Mouse (Mus musculus) neural tube, embryonic 11.5 days (tissue): ENCODE results near the gene Slco4a1. TPM values are rescaled to one million over a fixed set of nuclear protein-coding genes. Genes with fewer than 3 reads are reported as not detected.

Experiments
- ATAC-seq: fragments of 200-750 bp; cut with Nextera tagmentation; 2 replicates; pipeline ENCODE4 v1.8.0; 2017; ENCODE audit warnings: moderate number of reproducible peaks, mild to moderate bottlenecking, moderate TSS enrichment, moderate library complexity; ENCODE audit not compliant: insufficient read depth, low FRiP score, low TSS enrichment
- DNase-seq: peaks from one replicate; pipeline ENCODE4 v3.0.0-alpha.2; 2015; ENCODE audit warnings: low spot score
- H3K27ac ChIP-seq: fragments of 300-500 bp; sonication (generic); 2 replicates; pipeline ENCODE4 v1.5.1; 2014; ENCODE audit warnings: low read depth, mild to moderate bottlenecking, low read length
- H3K27me3 ChIP-seq: fragments of 300-500 bp; sonication (generic); 2 replicates; pipeline ENCODE4 v1.6.1; 2014; ENCODE audit warnings: mild to moderate bottlenecking, low read length, mixed read lengths; ENCODE audit not compliant: control insufficient read depth, insufficient read depth
- H3K36me3 ChIP-seq: fragments of 300-500 bp; sonication (generic); 2 replicates; pipeline ENCODE4 v1.6.1; 2014; ENCODE audit warnings: mild to moderate bottlenecking, low read length, moderate library complexity, mixed read lengths; ENCODE audit not compliant: control insufficient read depth, insufficient read depth
- H3K4me1 ChIP-seq: fragments of 300-500 bp; sonication (generic); 2 replicates; pipeline ENCODE4 v1.6.1; 2014; ENCODE audit warnings: low read length, mixed read lengths; ENCODE audit not compliant: control insufficient read depth, insufficient read depth
- H3K4me2 ChIP-seq: fragments of 300-500 bp; sonication (generic); 2 replicates; pipeline ENCODE4 v1.6.1; 2014; ENCODE audit warnings: low read depth, mild to moderate bottlenecking, moderate library complexity
- H3K4me3 ChIP-seq: fragments of 300-500 bp; sonication (generic); 2 replicates; pipeline ENCODE4 v1.5.1; 2014; ENCODE audit warnings: low read depth, low read length
- H3K9ac ChIP-seq: fragments of 300-500 bp; sonication (generic); 2 replicates; pipeline ENCODE4 v1.6.1; 2014; ENCODE audit warnings: mild to moderate bottlenecking, low read length
- H3K9me3 ChIP-seq: fragments of 300-500 bp; sonication (generic); 2 replicates; pipeline ENCODE4 v1.6.1; 2016; ENCODE audit warnings: low read length; ENCODE audit not compliant: control insufficient read depth
- WGBS: fragments of 180-500 bp; shearing (Covaris S2); extraction: QIAGEN DNeasy Blood & Tissue Kit; methylation state at CpG from one replicate; pipeline ENCODE4 v1.1.7; 2014; 5-methylcytosine and 5-hydroxymethylcytosine counted together
- polyA plus RNA-seq: library from polyadenylated mRNA; unstranded; fragments of >200 nt; fragmentation: Nextera tagmentation; extraction: Ambion mirVana; gene quantifications from 2 replicates; pipeline ENCODE4 v1.2.1, GENCODE M21; 2014

Gene Slco4a1
- 3.6 and 6.2 TPM in 2 replicates for polyA plus RNA-seq

DNA sequence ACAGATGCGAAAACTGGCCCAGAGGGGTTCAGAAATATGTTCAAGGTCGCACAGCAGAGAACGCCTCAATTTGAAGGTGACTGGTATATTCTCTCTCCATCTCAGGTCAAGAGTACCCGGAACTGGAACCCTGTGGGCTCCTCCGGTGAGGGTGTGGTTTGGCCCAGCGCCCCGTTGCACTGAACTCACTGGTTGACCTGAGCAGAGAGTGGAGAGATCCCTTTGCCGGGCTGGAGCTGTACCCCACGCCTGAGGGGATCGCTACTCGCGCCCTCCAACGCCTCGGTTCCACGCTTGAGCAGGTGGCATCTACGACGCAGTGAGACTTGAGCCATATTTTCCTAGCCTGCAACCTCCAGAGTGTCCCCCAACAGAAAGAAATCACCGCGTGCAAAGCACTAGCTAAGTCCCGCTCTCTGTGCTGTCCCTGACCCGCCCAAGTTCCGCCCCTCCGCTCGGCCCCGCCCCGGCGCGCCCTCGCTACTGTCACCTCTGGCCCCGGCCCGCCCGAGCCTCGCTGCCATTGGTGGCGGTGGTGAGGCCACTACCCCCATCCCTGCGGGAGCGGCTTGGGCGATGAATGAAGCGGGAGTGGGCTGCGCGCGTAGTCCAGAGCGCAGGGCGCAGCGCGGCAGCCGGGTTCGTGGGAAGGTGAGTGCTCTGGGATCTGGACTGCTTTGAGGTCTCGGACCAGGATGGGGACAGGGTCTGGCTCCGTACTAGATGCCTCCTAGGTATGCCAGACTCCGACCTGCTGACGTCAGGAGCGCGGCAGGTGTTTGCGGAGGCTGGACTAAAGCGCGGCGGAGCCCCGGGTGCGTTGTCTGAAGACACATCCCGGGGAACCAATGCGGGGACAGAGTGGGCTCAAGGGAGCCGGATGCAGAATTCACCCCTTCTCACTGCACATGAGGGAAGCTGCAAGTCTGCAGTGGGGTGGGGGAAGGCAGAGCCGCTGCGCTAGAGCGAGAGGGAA lies at the start of gene Slco4a1:
TSS of gene Slco4a1 (plus strand) at position 523 of the 976 bp plus-strand sequence.
- Histone ChIP-seq H3K9me3 (no peaks in the 10 kb centered on the region), H3K27me3 (peaks cover 21% of the 10 kb centered on the region), H3K4me3 (peak within 1 kb of the TSS; percentile 55), H3K4me1 (peaks cover 6% of the 10 kb centered on the region; the same call in 1 of the 2 replicates), H3K4me2 (peak within 1 kb of the TSS; percentile 98), H3K27ac (0 out of 2 replicates have a peak within 1 kb of the TSS, but pooled peaks have one; percentile 8), H3K9ac (peak within 1 kb of the TSS; percentile 55), H3K36me3 (no peaks in the 10 kb centered on the region)
- DNase-seq (peak; percentile 89), ATAC-seq (peak; percentile 96)
- WGBS: under 1% methylated on average over 65 of the region's 65 CpGs

DNA sequence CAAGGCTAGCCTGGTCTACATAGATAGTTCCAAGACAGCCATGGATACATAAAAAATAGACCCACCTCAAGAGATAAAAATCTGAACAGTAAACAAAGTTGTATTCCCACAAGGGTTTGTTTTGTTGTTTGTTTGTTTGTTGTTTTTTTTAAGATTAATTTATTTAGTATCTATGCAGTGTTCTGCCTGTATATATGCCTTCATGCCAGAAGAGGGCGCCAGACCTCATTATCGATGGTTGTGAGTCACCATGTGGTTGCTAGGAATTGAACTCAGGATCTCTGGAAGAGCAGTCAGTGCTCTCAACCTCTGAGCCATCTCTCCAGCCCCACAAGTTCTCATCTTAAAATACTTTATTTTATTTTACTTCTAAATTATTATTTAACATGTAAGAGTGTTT lies 47.6 kb upstream of the Slco4a1 start:
- no peak overlapping the region for H3K9ac ChIP-seq
- no peak overlapping the region for H3K27ac ChIP-seq
- no peaks in the 10 kb centered on the region for H3K27me3 ChIP-seq
- H3K4me1 ChIP-seq: no peaks in the 10 kb centered on the region
- WGBS: 25% methylated on average over 2 of the region's 2 CpGs
- no peaks in the 10 kb centered on the region for H3K9me3 ChIP-seq
- no peak overlapping the region for H3K4me3 ChIP-seq
- no peak overlapping the region for H3K4me2 ChIP-seq
- no peak for DNase-seq
- H3K36me3 ChIP-seq: no peaks in the 10 kb centered on the region
- ATAC-seq: no peak

DNA sequence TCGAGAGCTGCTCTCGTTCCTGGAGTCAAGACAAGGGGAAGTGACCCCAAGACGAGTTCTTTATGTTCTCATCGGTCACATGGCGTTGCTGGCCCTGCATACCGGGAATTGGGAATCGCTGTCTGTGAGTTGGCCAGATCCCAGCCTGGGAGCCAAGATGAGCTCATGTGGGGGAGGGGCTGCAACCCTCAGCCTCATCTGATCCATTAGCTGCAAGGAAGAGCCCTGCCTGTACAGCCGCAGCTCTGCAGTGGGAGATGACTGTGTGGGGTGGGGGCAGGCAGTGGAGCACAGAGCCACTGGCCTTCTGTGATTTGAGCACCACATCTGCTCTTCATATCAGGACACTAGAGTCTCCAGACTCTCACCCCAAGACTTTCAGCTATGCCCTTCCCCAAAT lies 45.6 kb upstream of the Slco4a1 start:
- no peaks in the 10 kb centered on the region for H3K9me3 ChIP-seq
- H3K4me2 ChIP-seq: no peak overlapping the region
- ATAC-seq (no peak), DNase-seq (no peak)
- no peaks in the 10 kb centered on the region for H3K4me1 ChIP-seq
- H3K36me3 ChIP-seq: no peaks in the 10 kb centered on the region
- H3K4me3 ChIP-seq: no peak overlapping the region
- H3K27me3 ChIP-seq: no peaks in the 10 kb centered on the region
- no peak overlapping the region for H3K27ac ChIP-seq
- no peak overlapping the region for H3K9ac ChIP-seq
- WGBS: 67% methylated on average over 8 of the region's 8 CpGs

DNA sequence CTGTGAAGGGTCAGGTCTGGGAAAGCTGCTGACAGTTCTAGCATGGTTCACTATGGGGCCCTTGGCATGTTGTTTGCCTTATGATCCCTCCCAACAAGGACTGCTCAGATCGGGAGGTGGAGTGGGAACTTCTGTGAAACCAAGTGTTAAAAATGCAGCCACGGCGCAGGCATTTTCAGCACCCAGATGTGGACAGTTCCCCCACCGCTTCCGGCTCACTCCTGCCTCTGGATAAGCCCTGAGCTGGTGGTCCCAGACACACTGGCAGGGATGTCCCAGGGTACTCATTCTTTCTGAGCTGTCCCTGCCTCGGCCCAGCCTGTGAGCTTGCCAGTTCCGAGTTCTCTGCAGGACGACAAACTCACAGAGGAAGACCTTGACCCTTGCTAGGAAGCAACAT lies 45.0 kb upstream of the Slco4a1 start:
- Histone ChIP-seq H3K4me1 (no peaks in the 10 kb centered on the region), H3K9me3 (no peaks in the 10 kb centered on the region), H3K9ac (no peak overlapping the region), H3K36me3 (no peaks in the 10 kb centered on the region), H3K27me3 (no peaks in the 10 kb centered on the region), H3K4me2 (no peak overlapping the region), H3K4me3 (no peak overlapping the region), H3K27ac (no peak overlapping the region)
- 13% methylated on average over 8 of the region's 8 CpGs for WGBS
- DNase-seq: peak; percentile 51
- no peak for ATAC-seq

DNA sequence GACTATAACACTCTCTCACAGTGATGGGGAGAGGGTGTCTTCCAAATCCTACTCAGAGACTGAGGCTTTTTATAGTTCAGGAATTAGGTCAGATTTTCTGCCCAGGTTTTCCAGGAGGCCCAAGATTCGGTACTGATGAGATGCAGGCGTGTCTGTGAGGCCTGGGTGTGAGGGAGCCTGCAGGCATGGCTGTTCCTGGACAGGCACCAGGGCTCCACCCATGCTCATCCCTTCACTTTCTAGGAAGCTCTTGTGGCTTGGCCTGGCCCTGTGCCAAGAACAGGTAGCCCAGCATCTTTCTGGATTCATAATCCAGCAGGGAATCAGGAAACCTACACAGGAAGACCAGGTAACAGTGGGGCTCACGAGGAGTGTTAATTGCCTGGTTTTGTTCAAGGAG lies 40.4 kb upstream of the Slco4a1 start:
- WGBS: 60% methylated on average over 3 of the region's 3 CpGs
- Histone ChIP-seq H3K4me3 (no peak overlapping the region), H3K9ac (no peak overlapping the region), H3K36me3 (no peaks in the 10 kb centered on the region), H3K9me3 (no peaks in the 10 kb centered on the region), H3K27me3 (no peaks in the 10 kb centered on the region), H3K27ac (no peak overlapping the region), H3K4me1 (no peaks in the 10 kb centered on the region), H3K4me2 (no peak overlapping the region)
- DNase-seq (no peak), ATAC-seq (no peak)

DNA sequence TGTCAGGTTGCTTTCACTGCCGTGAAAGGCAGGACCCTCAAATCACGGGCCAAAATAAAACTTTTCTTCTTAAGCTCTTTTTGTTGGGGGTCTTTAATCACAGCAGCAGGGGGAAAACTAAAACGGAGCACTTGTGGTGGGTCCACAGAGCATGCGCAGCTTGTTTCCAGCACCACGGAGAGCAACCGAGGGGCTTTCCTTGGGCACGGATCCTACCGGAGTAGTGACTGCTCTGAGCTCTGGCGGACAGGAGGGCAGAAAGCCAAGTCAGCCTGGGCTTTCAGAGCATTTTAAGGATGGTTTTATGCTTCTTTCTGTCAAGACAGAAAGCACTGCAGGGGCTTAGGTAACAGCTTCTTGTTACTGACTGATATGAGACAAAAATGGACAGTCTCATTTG lies 38.3 kb upstream of the Slco4a1 start:
- DNase-seq (peak; percentile 51), ATAC-seq (no peak)
- H3K36me3 ChIP-seq: no peaks in the 10 kb centered on the region
- WGBS: 13% methylated on average over 9 of the region's 9 CpGs
- H3K27me3 ChIP-seq: no peaks in the 10 kb centered on the region
- H3K4me1 ChIP-seq: no peaks in the 10 kb centered on the region
- no peak overlapping the region for H3K4me2 ChIP-seq
- no peak overlapping the region for H3K9ac ChIP-seq
- no peak overlapping the region for H3K4me3 ChIP-seq
- H3K27ac ChIP-seq: no peak overlapping the region
- H3K9me3 ChIP-seq: no peaks in the 10 kb centered on the region

DNA sequence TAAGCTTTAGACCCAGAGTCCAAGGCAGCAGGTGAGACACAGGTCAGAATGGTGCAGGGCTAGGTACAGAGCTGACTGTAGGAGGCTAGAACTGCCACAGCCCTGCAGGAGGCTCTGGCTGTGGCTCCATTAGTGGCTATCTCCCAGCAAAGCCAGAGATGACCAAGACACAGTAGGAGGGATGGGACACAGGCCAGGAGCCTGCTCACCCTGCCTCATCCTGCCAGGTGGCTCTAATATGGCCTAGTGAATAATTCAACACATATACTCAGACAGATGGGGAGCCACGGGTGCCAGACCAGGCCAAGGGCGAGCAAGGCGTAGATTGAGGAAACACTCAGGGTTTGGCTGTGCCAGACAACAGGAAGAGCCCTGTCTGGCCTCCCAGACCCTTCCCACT lies 35.4 kb upstream of the Slco4a1 start:
- no peaks in the 10 kb centered on the region for H3K36me3 ChIP-seq
- WGBS: 91% methylated on average over 3 of the region's 3 CpGs

DNA sequence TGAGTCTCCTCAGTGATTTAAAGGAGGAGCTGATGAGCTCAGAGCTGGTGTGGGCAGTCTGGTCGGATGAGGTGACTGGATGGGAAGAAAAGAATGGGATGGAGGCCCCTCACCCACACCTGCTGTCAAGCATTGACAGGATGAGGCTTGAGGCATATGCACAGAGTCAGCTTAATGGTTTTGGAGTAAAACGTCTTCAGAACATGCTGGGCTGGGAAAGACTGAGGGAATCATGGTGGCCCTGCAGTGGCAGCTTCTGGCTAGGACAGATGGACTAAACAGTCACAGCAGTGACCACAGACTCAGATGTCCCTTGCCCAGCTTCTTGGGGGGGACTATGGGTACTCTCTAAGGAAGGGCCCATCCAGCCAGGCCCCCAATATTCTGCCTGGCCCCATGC lies 30.9 kb upstream of the Slco4a1 start:
- no peaks in the 10 kb centered on the region for H3K4me1 ChIP-seq
- no peak overlapping the region for H3K9ac ChIP-seq
- DNase-seq: no peak
- no peaks in the 10 kb centered on the region for H3K9me3 ChIP-seq
- no peak overlapping the region for H3K4me3 ChIP-seq
- ATAC-seq: no peak
- H3K27me3 ChIP-seq: no peaks in the 10 kb centered on the region
- H3K4me2 ChIP-seq: no peak overlapping the region
- H3K27ac ChIP-seq: no peak overlapping the region
- no peaks in the 10 kb centered on the region for H3K36me3 ChIP-seq
- 54% methylated on average over 2 of the region's 2 CpGs for WGBS

More for the DNA sequence above, 35.4 kb upstream of the Slco4a1 start:
- Histone ChIP-seq H3K27me3 (no peaks in the 10 kb centered on the region), H3K4me2 (no peak overlapping the region), H3K9me3 (no peaks in the 10 kb centered on the region), H3K4me3 (no peak overlapping the region), H3K27ac (no peak overlapping the region), H3K9ac (no peak overlapping the region), H3K4me1 (no peaks in the 10 kb centered on the region)
- DNase-seq: no peak
- no peak for ATAC-seq

DNA sequence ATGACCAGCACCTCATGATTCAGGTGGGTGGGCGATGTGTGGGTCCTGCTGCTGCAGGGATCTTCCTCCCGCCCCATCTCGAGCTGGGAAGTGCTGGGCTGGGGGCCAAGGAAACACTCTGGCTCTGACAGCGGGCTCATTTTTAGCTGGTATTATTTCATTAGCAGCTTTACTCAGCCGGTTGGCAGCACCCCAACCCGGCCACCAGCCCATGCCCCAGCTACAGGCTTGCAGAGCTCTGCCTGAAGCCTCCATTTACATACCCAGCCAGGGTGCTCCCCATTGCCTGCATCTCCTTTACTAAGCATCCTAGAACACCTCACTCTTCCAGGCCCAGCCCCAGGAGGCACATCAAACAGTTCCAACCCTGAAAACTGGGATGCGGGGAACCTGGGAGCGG lies 29.0 kb upstream of the Slco4a1 start:
- DNase-seq (no peak), ATAC-seq (no peak)
- H3K4me3 ChIP-seq: no peak overlapping the region

More for the DNA sequence above, 29.0 kb upstream of the Slco4a1 start:
- no peak overlapping the region for H3K9ac ChIP-seq
- H3K9me3 ChIP-seq: no peaks in the 10 kb centered on the region
- H3K4me1 ChIP-seq: no peaks in the 10 kb centered on the region
- no peaks in the 10 kb centered on the region for H3K27me3 ChIP-seq
- WGBS: 66% methylated on average over 8 of the region's 8 CpGs
- H3K4me2 ChIP-seq: no peak overlapping the region
- no peaks in the 10 kb centered on the region for H3K36me3 ChIP-seq
- no peak overlapping the region for H3K27ac ChIP-seq
